Mouse (Mus musculus): ENCODE data around the gene Yif1a.

Yif1a gene

GRCm38 (mm10) chr19:5118384-5118698 lies 30.0 kb downstream of the Yif1a start, which contains the start of gene Klc2:
Gene Klc2, minus strand, starts transcription at chr19:5118560.
- DNase-seq (ENCODE audit: low spot score), result no peak

GRCm38 (mm10) chr19:5122492-5122891 lies 34.2 kb downstream of the Yif1a start:
- DNase-seq (ENCODE audit: low spot score), result no peak

GRCm38 (mm10) chr19:5123241-5123640 lies 34.9 kb downstream of the Yif1a start:
- DNase-seq (ENCODE audit: low spot score), result no peak

GRCm38 (mm10) chr19:5124055-5124614 lies 35.8 kb downstream of the Yif1a start:
- DNase-seq (ENCODE audit: low spot score), result no peak

- no peak for DNase-seq (ENCODE audit: low spot score)
These were observed 41.4 kb downstream of the Yif1a start for GRCm38 (mm10) chr19:5129770-5130169.

GRCm38 (mm10) chr19:5131237-5131636 lies 42.9 kb downstream of the Yif1a start:
- DNase-seq (ENCODE audit: low spot score), result no peak

- DNase-seq (ENCODE audit: low spot score), result peak; percentile 27
These were observed 51.3 kb downstream of the Yif1a start for GRCm38 (mm10) chr19:5139640-5140039.
